Mouse (Mus musculus): ENCODE measurements around the gene Rbl2.

DNA sequence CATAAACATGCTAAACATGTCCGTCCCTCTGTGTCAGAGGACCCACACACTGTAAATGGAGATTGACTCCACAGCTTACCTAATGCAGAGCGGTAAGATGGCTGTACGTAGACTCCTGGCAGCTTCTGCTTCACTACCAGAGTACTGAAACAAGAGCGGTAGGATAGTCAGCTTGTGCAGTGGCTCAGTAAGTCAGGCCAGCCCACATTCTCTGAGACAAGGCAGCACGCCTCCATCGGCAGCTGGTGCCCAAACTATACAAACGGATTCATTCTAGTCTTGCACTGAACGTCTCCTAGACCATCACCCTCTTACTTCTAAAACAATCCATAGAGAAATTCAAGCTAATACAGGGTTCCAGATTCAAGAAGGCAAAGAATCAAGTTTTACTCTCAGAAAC, 56.9 kb downstream of the Rbl2 start:
- TF ChIP-seq MYB (IDR thresholded peaks at IDR 0.05; ENCODE audit: low read depth, low read length) (no peak), CTCF (IDR thresholded peaks at IDR 0.05 in 2 of 3, conservative IDR thresholded peaks at IDR 0.05 in 1 of 3; ENCODE audit: control insufficient read depth in 1 of 3, insufficient read depth in 1 of 3, low read depth in 2 of 3, low read length in 3 of 3, poor library complexity in 1 of 3, severe bottlenecking in 1 of 3) (no peak)
